8 mouse cellular contexts compared by ENCODE assay signal in genomic region chr4:121016928-121017657, GRCm38 (mm10). TPM values are rescaled to one million over a fixed set of nuclear protein-coding genes. Genes with fewer than 3 reads are reported as not detected.
DNase-seq lines count a peak whose midpoint lies in the region; ATAC-seq and TF ChIP-seq lines count a peak whose summit lies in the region.

Smap2 (minus strand) TSS chr4:121017247.

- H3K4me3 ChIP-seq in gastrocnemius, adult 2 months, result peak within 1 kb of the TSS; percentile 85
- peak within 1 kb of the TSS; percentile 89 for H3K4me3 ChIP-seq in hindbrain, postnatal 0 days (ENCODE audit: low read length)
- peak within 1 kb of the TSS; percentile 99 for H3K4me3 ChIP-seq in left cerebral cortex, adult 2 months

- H3K9ac ChIP-seq in hindbrain, postnatal 0 days (replicated peaks; ENCODE audit: low read length), result peak within 1 kb of the TSS; percentile 83

- peak; percentile 95 for DNase-seq in WW6 (ENCODE audit: low read depth, low spot score)
- DNase-seq in cerebellum, postnatal 4 days (ENCODE audit: low spot score in 2 of 2), result peak; percentile 95 to 98
- peak; percentile 100 for DNase-seq in gastrocnemius, adult 2 months
- peak; percentile 99 for DNase-seq in hindbrain, postnatal 0 days (ENCODE audit: low spot score)
- peak; percentile 99 for DNase-seq in left cerebral cortex, adult 2 months (ENCODE audit: extremely low spot score in 1 of 2, low spot score in 2 of 2)
- DNase-seq in right cerebral cortex, adult 2 months (ENCODE audit: low spot score in 2 of 2), result peak; percentile 98
- peak; percentile 99 for DNase-seq in urinary bladder, postnatal 14 days (ENCODE audit: low spot score)

- peak within 1 kb of the TSS; percentile 95 for H3K27ac ChIP-seq in gastrocnemius, adult 2 months
- H3K27ac ChIP-seq in hindbrain, postnatal 0 days, result peak within 1 kb of the TSS; percentile 77
- peak within 1 kb of the TSS; percentile 98 for H3K27ac ChIP-seq in left cerebral cortex, adult 2 months

- peaks cover 17% of the 10 kb centered on the region; the same call in 1 of the 2 replicates for H3K4me1 ChIP-seq in hindbrain, postnatal 0 days (ENCODE audit: insufficient read depth, low read length)

- no peaks in the 10 kb centered on the region for H3K9me3 ChIP-seq in hindbrain, postnatal 0 days (ENCODE audit: low read length)

- 3% methylated on average over 36 of the region's 48 CpGs for WGBS in hindbrain, postnatal 0 days

- peak; percentile 89 for TF ChIP-seq CTCF in gastrocnemius, adult 2 months (IDR thresholded peaks at IDR 0.05)
- TF ChIP-seq CTCF in hindbrain, postnatal 0 days (IDR thresholded peaks at IDR 0.05; ENCODE audit: low read depth), result peak; percentile 65
- TF ChIP-seq CTCF in left cerebral cortex, adult 2 months (IDR thresholded peaks at IDR 0.05), result peak; percentile 75

- H3K4me2 ChIP-seq in hindbrain, postnatal 0 days (ENCODE audit: low read depth, low read length), result peak within 1 kb of the TSS; percentile 72

- intact Hi-C loops in gastrocnemius, adult 2 months (cut with DNase I), result loop anchor here (2.0 kb wide), 1 partner anchor 30 kb away; no protein-coding TSS in a partner anchor
- intact Hi-C loops in left cerebral cortex, adult 2 months (cut with DNase I), result loop anchor here (2.0 kb wide), 1 partner anchor 30 kb away; no protein-coding TSS in a partner anchor

- no peaks in the 10 kb centered on the region for H3K27me3 ChIP-seq in hindbrain, postnatal 0 days (ENCODE audit: insufficient read depth, low read length)

- peak; percentile 97 for ATAC-seq in hindbrain, postnatal 0 days
- peak; percentile 83 for ATAC-seq in megakaryocyte, adult 5-6 weeks (ENCODE audit: poor library complexity, severe bottlenecking)

- H3K36me3 ChIP-seq in hindbrain, postnatal 0 days (ENCODE audit: insufficient read depth, low read length), result no peaks in the 10 kb centered on the region

RNA-seq across cellular contexts. Expression of gene Smap2, which starts in this region (rescaled TPM):
- total RNA-seq in gastrocnemius, adult 2 months (2021), result 10 to 100 TPM; 10.8 to 18.2 TPM
- total RNA-seq in hindbrain, postnatal 0 days (2014; rRNA removed), result 78.4 and 79.8 TPM in 2 replicates
- polyA plus RNA-seq in hindbrain, postnatal 0 days (2015; fragmentation: Nextera tagmentation; extraction: Ambion mirVana), result 37.4 and 42.0 TPM in 2 replicates
- total RNA-seq in left cerebral cortex, adult 2 months (2021), result 100 to 1,000 TPM; 186 to 201 TPM
- 95.9 and 115 TPM in 2 replicates for total RNA-seq in megakaryocyte, adult 5-6 weeks (2015)
- total RNA-seq in megakaryocyte, adult 5-6 weeks (2017), result 37.2 and 62.2 TPM in 2 replicates

Comparison
In these comparisons a context has a peak if more than half of its experiments do, and no peak if none do; other contexts are left out.
1. Peak in every context shown above with its lines: DNase-seq, ATAC-seq, H3K4me3 ChIP-seq and H3K27ac ChIP-seq.